In genomic region chr11:70790874-70791551, GRCm38 (mm10) we compare ENCODE assay signal across 21 mouse cellular contexts. TPM values are rescaled to one million over a fixed set of nuclear protein-coding genes. Genes with fewer than 3 reads are reported as not detected.
"Had no signal": no experiment of that assay in that cellular context is flagged by ENCODE, and none has a peak within 500 bp of the region (broad histone marks: within the 10 kb centered on the region; RNA-seq: fewer than 3 reads in every experiment).

No protein-coding gene starts in this region.

- H3K4me1 ChIP-seq: limb, embryonic 15.5 days; midbrain, embryonic 10.5 days; midbrain, embryonic 13.5 days had no signal

- H3K9me3 ChIP-seq: limb, embryonic 15.5 days; megakaryocyte, embryonic 14.5 days; midbrain, embryonic 10.5 days; midbrain, embryonic 13.5 days had no signal

- H3K27ac ChIP-seq: limb, embryonic 15.5 days; liver, embryonic 14.5 days; midbrain, embryonic 10.5 days; midbrain, embryonic 13.5 days had no signal

- H3K36me3 ChIP-seq: limb, embryonic 15.5 days; midbrain, embryonic 10.5 days; midbrain, embryonic 13.5 days had no signal

- H3K27me3 ChIP-seq: limb, embryonic 15.5 days; midbrain, embryonic 13.5 days had no signal

- H3K4me3 ChIP-seq: limb, embryonic 15.5 days; megakaryocyte, embryonic 14.5 days; midbrain, embryonic 10.5 days; midbrain, embryonic 13.5 days had no signal

- H3K4me2 ChIP-seq: limb, embryonic 15.5 days; liver, embryonic 11.5 days; lung, embryonic 14.5 days; midbrain, embryonic 13.5 days had no signal

- ATAC-seq: liver, postnatal 0 days; lung, postnatal 0 days; midbrain, embryonic 13.5 days had no signal

- H3K9ac ChIP-seq: limb, embryonic 15.5 days; liver, embryonic 14.5 days; liver, postnatal 0 days; lung, embryonic 14.5 days; midbrain, embryonic 13.5 days had no signal

- DNase-seq: kidney, adult 18-20 months; kidney, adult 9 months; kidney, postnatal 14 days; kidney, postnatal 4 days; liver, postnatal 0 days; lung, embryonic 14.5 days; thymus, adult 18-20 months; thymus, postnatal 4 days had no signal

RNA-seq across cellular contexts. Expression of gene Scimp, which starts 21.4 kb away (rescaled TPM):
- total RNA-seq: layer of hippocampus, adult 18-20 months; layer of hippocampus, postnatal 14 days; left cerebral cortex, postnatal 25 days; midbrain, postnatal 0 days had no signal
- polyA plus RNA-seq: limb, embryonic 11.5 days; lung, embryonic 14.5 days; midbrain, embryonic 10.5 days; midbrain, postnatal 0 days; neural tube, embryonic 14.5 days had no signal
